ENCODE assay signal across 8 mouse cellular contexts in the genomic region with DNA sequence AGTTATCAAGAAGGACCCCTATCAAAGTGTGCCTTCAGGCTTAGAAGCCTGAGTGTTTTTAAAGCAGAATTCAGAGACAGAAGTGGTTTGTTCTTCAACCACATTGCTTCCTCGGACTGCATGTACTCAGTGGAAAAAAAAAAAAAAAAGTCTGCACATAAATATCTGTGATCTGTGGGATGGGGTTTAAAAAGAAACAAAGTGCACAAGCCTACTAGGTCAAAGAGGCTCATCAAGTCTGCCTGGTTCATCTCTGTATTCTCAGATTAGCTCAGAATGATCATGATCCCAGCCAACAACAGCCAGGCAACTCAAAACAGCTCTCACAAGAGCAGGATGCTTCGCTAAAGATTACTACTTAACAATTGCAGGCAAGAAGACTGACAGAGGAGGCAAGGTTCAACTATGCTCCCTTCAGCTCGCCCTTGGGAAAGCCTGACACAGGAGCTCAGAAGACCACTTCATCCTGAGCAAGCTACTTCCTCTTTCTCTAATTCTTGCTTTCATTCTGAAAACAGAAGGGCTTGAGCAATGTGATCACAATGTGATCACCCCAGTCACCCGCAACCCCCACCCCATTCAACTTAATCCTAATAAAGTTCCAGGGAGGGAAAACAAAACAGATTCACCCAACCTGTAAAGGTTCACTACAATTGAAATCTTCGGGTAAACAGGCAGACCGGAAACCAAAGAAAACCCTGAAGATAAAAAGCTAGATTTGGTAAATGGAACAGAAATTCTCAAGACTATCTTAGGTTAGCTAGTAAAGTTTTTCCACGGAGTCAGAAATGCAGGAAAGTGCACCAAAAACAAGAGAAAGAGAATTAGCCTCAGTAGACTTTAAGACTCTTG. TPM values are rescaled to one million over a fixed set of nuclear protein-coding genes. Genes with fewer than 3 reads are reported as not detected.
DNase-seq lines count a peak whose midpoint lies in the region; ATAC-seq lines count a peak whose summit lies in the region.

No protein-coding gene starts in this region.

- peaks cover 3% of the 10 kb centered on the region; the same call in 1 of the 2 replicates for H3K27me3 ChIP-seq in erythroblast, embryonic 14.5 days (ENCODE audit: control insufficient read depth)
- no peaks in the 10 kb centered on the region for H3K27me3 ChIP-seq in heart, embryonic 13.5 days (replicated peaks)
- no peaks in the 10 kb centered on the region for H3K27me3 ChIP-seq in liver, embryonic 13.5 days

- peak overlapping the region; percentile 95 for H3K4me2 ChIP-seq in heart, embryonic 13.5 days
- peak overlapping the region; percentile 83 for H3K4me2 ChIP-seq in liver, embryonic 13.5 days

- H3K9ac ChIP-seq in heart, embryonic 13.5 days = peak overlapping the region; percentile 86
- H3K9ac ChIP-seq in liver, embryonic 13.5 days = peak overlapping the region; percentile 67

- 35% methylated on average over 7 of the region's 7 CpGs for WGBS in heart, embryonic 13.5 days
- WGBS in liver, embryonic 13.5 days (ENCODE audit: insufficient replicate concordance) = 11% methylated on average over 7 of the region's 7 CpGs

- no peaks in the 10 kb centered on the region for H3K9me3 ChIP-seq in erythroblast, embryonic 14.5 days (ENCODE audit: control insufficient read depth, low read length)
- H3K9me3 ChIP-seq in heart, embryonic 13.5 days = no peaks in the 10 kb centered on the region
- H3K9me3 ChIP-seq in liver, embryonic 13.5 days (replicated peaks) = no peaks in the 10 kb centered on the region

- H3K36me3 ChIP-seq in erythroblast, embryonic 14.5 days (ENCODE audit: control insufficient read depth) = no peaks in the 10 kb centered on the region
- H3K36me3 ChIP-seq in heart, embryonic 13.5 days = peaks cover 4% of the 10 kb centered on the region; the same call in 1 of the 2 replicates
- H3K36me3 ChIP-seq in liver, embryonic 13.5 days = no peaks in the 10 kb centered on the region

- 0 out of 2 replicates have a peak overlapping the region, but pooled peaks have one; percentile 58 for H3K27ac ChIP-seq in heart, embryonic 13.5 days (replicated peaks)
- no peak overlapping the region for H3K27ac ChIP-seq in liver, embryonic 13.5 days

- peaks cover 15% of the 10 kb centered on the region for H3K4me1 ChIP-seq in erythroblast, embryonic 14.5 days (ENCODE audit: control insufficient read depth)
- peaks cover 16% of the 10 kb centered on the region for H3K4me1 ChIP-seq in heart, embryonic 13.5 days
- H3K4me1 ChIP-seq in liver, embryonic 13.5 days (replicated peaks) = peaks cover 22% of the 10 kb centered on the region

- peak overlapping the region; percentile 62 for H3K4me3 ChIP-seq in erythroblast, embryonic 14.5 days (replicated peaks)
- H3K4me3 ChIP-seq in heart, embryonic 13.5 days = peak overlapping the region; percentile 71
- peak overlapping the region; percentile 59 for H3K4me3 ChIP-seq in liver, embryonic 13.5 days (replicated peaks)

- ATAC-seq in erythroblast, adult 5-6 weeks (replicated peaks; ENCODE audit: low FRiP score, poor library complexity, severe bottlenecking) = no peak
- ATAC-seq in activated CD4-positive, CD25-positive, alpha-beta regulatory T cell, adult 4 months = peak; percentile 21
- no peak for ATAC-seq in heart, embryonic 13.5 days (ENCODE audit: extremely low read depth, insufficient number of reproducible peaks, low FRiP score, low TSS enrichment)
- no peak for ATAC-seq in liver, embryonic 13.5 days (ENCODE audit: low read depth)
- ATAC-seq in cerebellum, adult (ENCODE audit: insufficient number of reproducible peaks, low FRiP score, low TSS enrichment) = no peak

- no peak for DNase-seq in liver, embryonic 13.5 days
- DNase-seq in natural killer cell, adult 2 months (ENCODE audit: low spot score in 2 of 2) = peak; percentile 3 to 49
- no peak for DNase-seq in right cerebral cortex, adult 18-20 months

RNA-seq across cellular contexts. Expression of a gene that starts 0.7 kb away (rescaled TPM):
- 0.30 and 0.51 TPM in 2 replicates for polyA plus RNA-seq in erythroblast, embryonic 14.5 days (2012)
- total RNA-seq in erythroblast, adult 5-6 weeks (2015; ENCODE audit: low replicate concordance) = 45.5 and 70.2 TPM in 2 replicates
- 44.0 and 65.4 TPM in 2 replicates for total RNA-seq in erythroblast, adult 5-6 weeks (2017; ENCODE audit: low replicate concordance)
- 100 to 1,000 TPM; 111 to 119 TPM for polyA plus RNA-seq in activated CD4-positive, CD25-positive, alpha-beta regulatory T cell, adult 4 months (2017; shearing (Covaris generic))
- 36.4 and 38.1 TPM in 2 replicates for polyA plus RNA-seq in heart, embryonic 13.5 days (2015; fragmentation: Nextera tagmentation; extraction: Ambion mirVana)
- 56.9 and 62.2 TPM in 2 replicates for polyA plus RNA-seq in liver, embryonic 13.5 days (2015; fragmentation: Nextera tagmentation; extraction: Ambion mirVana)

Comparison
In these comparisons a context has a peak if more than half of its experiments do, and no peak if none do; other contexts are left out.
1. DNase-seq: peak in natural killer cell, adult 2 months (2 of 2); none in liver, embryonic 13.5 days (single experiment) and right cerebral cortex, adult 18-20 months (single experiment).
2. RNA of a gene that starts 0.7 kb away (polyA plus RNA-seq): 111 to 119 TPM in activated CD4-positive, CD25-positive, alpha-beta regulatory T cell, adult 4 months, 56.9 to 62.2 TPM in liver, embryonic 13.5 days and 36.4 to 38.1 TPM in heart, embryonic 13.5 days; 0.30 to 0.51 TPM in erythroblast, embryonic 14.5 days; every median in the first group is over 10 times any median in the second.
3. Peak in every context shown above with its lines, with median percentiles within 50 percentile points of each other: H3K4me3 ChIP-seq.